Mouse (Mus musculus) megakaryocyte, adult 5-6 weeks (primary cell): ENCODE data around the gene Bahcc1. TPM values are rescaled to one million over a fixed set of nuclear protein-coding genes. Genes with fewer than 3 reads are reported as not detected.

Source experiments
- ATAC-seq: 2 replicates; pipeline ENCODE4 v1.8.0; 2016; ENCODE audit warnings: mild to moderate bottlenecking, inconsistent platforms; ENCODE audit not compliant: poor library complexity, severe bottlenecking
- total RNA-seq, 2 experiments: library from RNA; stranded (forward) in 1 of 2; stranded (reverse) in 1 of 2; fragments of 153-499, 151-499 nt in 1 of 2; fragments of 221-1000, 200-1000 nt in 1 of 2; gene quantifications; 2 replicates each; pipeline versions ENCODE4 v1.2.3 to v1.2.4; 2015 to 2017

The Bahcc1 gene
- total RNA-seq, 2 experiments from 2014 or later = 1.7 to 4.4 TPM

- no peak for ATAC-seq
Measured at GRCm38 (mm10) chr11:120283542-120283941, 50.8 kb downstream of the Bahcc1 start.

- no peak for ATAC-seq
Measured at GRCm38 (mm10) chr11:120289644-120290043, 56.9 kb downstream of the Bahcc1 start.

- ATAC-seq = no peak
Measured at GRCm38 (mm10) chr11:120290266-120290665, 57.5 kb downstream of the Bahcc1 start.

GRCm38 (mm10) chr11:120293714-120294113 is 61.0 kb downstream of the Bahcc1 start:
- ATAC-seq = peak; percentile 35; the same call in 1 of the 2 replicates

- ATAC-seq = no peak
Measured at GRCm38 (mm10) chr11:120296305-120297144, 63.8 kb downstream of the Bahcc1 start.

GRCm38 (mm10) chr11:120297767-120298166 is 65.0 kb downstream of the Bahcc1 start:
- no peak for ATAC-seq

GRCm38 (mm10) chr11:120298441-120299141 is 65.8 kb downstream of the Bahcc1 start:
- no peak for ATAC-seq

- 0 out of 2 replicates have a peak, but pooled peaks have one; percentile 10 for ATAC-seq
Measured at GRCm38 (mm10) chr11:120299484-120299883, 66.7 kb downstream of the Bahcc1 start.

GRCm38 (mm10) chr11:120303119-120303518 is 70.4 kb downstream of the Bahcc1 start:
- no peak for ATAC-seq

GRCm38 (mm10) chr11:120303559-120304349 is 71.0 kb downstream of the Bahcc1 start:
- ATAC-seq = no peak

GRCm38 (mm10) chr11:120304350-120304694 is 71.6 kb downstream of the Bahcc1 start:
- ATAC-seq = no peak

- peak; percentile 91 for ATAC-seq
Measured at GRCm38 (mm10) chr11:120304886-120305534, 72.3 kb downstream of the Bahcc1 start.

- no peak for ATAC-seq
Measured at GRCm38 (mm10) chr11:120305535-120306365, 73.0 kb downstream of the Bahcc1 start.

- no peak for ATAC-seq
Measured at GRCm38 (mm10) chr11:120306366-120307131, 73.8 kb downstream of the Bahcc1 start.

- ATAC-seq = no peak
Measured at GRCm38 (mm10) chr11:120307132-120307413, 74.3 kb downstream of the Bahcc1 start.

- peak; percentile 63 for ATAC-seq
Measured at GRCm38 (mm10) chr11:120307566-120308430, 75.1 kb downstream of the Bahcc1 start.

GRCm38 (mm10) chr11:120308441-120309320 is 75.9 kb downstream of the Bahcc1 start:
- no peak for ATAC-seq
